Mouse (Mus musculus) heart, adult 8-10 months (tissue): Measurements from ENCODE around the gene Crim1. TPM values are rescaled to one million over a fixed set of nuclear protein-coding genes. Genes with fewer than 3 reads are reported as not detected.

Experiments used
- DNase-seq: peaks from one replicate; pipeline ENCODE4 v3.0.0; 2022; ENCODE audit warnings: low spot score
- total RNA-seq, 4 experiments: library from RNA; stranded (reverse); gene quantifications; 2 replicates each; pipeline ENCODE4 v1.2.4; 2022

Gene Crim1
- total RNA-seq, 4 experiments from 2014 or later: 58.6 to 70.9 (median 67.5) TPM

GRCm38 (mm10) chr17:78374756-78375155 is 174.7 kb downstream of the Crim1 start:
- no peak for DNase-seq

- DNase-seq: no peak
Measured at GRCm38 (mm10) chr17:78376587-78376986, 176.5 kb downstream of the Crim1 start.

DNA sequence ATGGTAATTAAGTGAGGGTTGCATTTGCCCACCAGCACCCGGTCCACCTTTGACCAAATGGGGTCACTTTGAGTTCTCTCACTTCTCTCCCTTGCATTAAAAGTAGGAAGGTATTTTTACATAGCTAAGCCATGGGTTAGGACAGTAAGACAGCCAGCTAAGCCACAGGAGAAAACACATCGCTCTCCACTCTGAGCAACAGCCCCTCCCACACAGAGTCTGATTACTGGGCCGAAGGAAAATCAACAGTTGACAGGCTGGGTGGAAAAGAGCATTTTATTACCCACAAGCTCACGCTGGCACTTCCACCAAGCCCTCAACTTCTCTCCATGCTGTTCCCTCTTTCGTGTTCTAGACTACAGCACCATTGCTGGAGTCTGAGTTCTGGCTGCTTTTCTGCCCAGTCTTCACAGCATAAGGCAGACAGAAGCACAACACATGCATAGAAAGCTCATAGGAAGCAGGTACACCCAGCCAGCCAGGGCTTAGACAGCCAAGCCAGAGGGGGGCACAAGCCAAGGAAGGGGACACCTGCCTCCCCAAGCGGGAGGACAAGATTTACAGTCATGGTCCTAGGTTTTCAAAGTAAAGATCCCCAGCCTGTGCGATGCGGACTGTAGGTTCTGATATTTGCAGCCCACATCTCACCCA is 179.2 kb downstream of the Crim1 start:
- no peak for DNase-seq

- DNase-seq: no peak
Measured at GRCm38 (mm10) chr17:78379730-78380245, 179.7 kb downstream of the Crim1 start.

DNA sequence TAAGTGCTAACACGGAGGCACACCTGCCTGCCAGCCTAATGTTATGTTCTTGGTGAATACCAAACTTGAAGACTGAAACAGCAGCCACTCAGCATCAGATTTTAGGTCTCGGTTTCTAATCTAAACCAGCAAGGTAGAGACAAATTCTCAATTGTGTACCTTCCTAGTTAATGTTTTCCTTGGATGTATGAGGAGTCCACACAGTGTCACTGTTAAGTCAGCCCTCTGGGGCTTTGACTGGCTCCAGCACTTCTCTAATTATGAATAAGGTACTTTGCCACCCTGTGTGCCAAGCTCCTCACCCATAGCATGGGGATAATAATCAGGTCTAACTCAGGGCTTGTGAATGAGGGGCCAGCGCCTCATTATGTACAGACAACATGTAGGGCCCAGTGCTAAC is 182.3 kb downstream of the Crim1 start:
- no peak for DNase-seq

GRCm38 (mm10) chr17:78387665-78388064 is 187.6 kb downstream of the Crim1 start:
- DNase-seq: no peak

DNA sequence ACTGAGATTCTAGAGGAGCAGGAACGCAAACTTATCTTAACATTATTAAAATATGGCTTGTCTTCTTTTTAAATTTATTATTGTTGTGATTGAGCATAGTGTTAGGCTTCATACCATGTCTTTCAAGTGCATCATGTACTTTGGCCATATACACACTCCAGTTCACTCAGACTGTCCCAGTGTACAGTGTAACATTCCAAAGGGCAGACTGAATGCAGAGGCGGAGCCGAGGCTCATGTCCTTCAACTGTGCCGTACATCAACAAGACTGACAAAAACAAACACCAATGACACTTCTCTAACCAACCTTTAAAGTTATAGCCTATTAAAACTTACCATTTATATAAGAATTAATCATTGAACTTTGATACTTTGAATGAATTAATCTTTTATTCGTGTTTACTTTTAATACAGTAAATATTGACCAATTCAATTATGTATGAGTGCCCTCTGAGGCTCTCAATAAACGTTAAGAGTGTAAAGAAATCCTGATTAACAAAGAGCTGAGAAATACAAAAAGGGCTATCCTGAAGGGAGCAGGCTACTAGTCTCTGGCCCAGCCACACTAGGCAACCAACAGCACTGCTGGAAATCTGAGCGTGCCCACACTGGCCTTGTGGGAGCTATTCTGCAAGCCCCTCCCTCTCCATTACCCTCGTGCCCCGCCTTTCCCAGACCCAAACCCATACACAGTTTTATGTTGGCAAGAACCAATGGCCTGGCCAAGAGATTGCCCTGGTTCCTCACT is 188.2 kb downstream of the Crim1 start:
- no peak for DNase-seq

- DNase-seq: no peak
Measured at GRCm38 (mm10) chr17:78389573-78389972, 189.5 kb downstream of the Crim1 start.

DNA sequence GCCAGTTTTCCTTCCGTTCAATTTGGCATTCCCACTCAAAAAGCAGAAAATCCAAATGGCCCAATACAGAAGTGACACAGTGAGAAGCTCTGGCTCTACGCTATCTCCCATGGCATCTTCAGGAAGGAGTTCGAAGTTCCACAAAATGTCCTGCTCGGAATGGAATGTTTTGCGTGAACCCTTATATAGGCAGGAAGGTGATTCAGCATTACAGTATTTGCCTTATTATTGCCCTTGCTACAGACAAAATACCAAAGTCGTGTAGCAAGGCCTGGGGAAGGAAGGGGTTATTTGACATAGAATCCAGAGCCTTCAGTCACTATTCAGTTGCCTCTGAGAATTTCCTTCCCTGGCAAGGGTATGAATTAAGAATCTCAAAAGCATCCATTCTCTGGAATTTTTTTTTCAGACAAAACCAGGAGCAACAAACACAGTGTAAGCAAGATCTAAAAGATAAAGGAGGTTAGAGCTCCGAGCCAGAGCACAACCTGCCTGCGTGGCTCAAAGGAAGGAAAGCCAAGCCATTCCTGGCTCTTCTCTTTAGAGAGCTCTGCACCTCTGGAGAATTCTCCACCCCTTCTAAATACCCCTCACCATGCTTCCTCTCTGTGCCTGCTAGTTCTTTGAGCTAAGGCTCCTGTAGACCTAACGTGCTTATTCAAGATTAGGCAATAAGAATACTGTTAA is 192.5 kb downstream of the Crim1 start:
- DNase-seq: no peak

DNA sequence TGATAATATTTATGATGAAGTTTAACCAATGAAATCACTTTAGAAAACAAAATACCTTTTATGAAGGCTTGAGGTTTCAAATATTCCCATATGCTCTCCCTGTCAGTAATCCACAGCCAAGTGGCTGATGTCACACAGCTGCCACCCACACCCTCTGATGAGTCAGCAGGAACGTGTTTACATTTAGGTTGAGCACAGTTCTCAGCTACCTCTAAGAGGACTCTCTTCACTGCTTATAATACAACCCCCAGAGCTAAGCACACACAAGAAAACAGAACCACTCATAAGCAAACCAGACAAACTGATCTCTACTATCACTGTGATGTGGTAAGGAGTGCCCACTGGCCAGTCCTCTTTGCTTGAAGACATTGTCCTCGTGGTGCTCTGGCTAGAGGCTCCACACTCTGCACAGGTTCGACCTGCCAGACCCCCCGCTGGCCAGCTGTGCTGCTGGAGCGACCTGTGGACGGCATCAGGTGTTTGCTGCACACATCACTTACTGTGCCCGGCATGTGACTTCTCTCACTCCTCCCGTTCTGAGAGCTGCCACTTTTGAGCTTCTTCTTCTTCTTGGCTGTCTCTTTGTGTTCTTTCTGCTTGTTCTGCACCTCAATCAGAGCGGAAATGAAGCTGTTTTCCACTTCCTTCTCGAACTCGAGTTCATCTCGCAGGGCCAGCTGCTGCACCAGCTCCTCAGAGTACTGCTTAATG is 200.2 kb downstream of the Crim1 start:
- DNase-seq: no peak

- DNase-seq: no peak
Measured at GRCm38 (mm10) chr17:78401311-78401710, 201.3 kb downstream of the Crim1 start.

- DNase-seq: no peak
Measured at GRCm38 (mm10) chr17:78401713-78402112, 201.7 kb downstream of the Crim1 start.

- DNase-seq: no peak
Measured at GRCm38 (mm10) chr17:78402174-78402573, 202.1 kb downstream of the Crim1 start.

DNA sequence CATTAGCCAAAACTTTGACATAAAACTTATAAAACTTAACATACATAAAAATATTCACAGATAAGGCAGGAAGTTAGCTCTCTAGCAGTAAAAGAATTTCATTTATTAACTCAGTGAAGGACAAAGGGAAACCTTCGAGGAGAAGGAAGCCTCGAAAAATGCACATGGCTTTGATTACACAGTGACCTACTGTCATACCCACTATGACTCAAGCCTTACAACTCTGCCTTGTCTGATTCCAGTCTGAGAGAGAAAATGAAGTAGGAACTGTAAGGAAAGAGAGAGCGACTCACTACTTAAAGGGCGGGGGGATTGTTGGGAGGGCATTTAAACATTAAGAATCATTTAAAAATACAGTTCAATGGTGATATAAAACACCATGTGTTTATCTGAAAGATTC is 203.2 kb downstream of the Crim1 start:
- no peak for DNase-seq

- DNase-seq: no peak
Measured at GRCm38 (mm10) chr17:78403804-78404203, 203.8 kb downstream of the Crim1 start.

GRCm38 (mm10) chr17:78405336-78405735 is 205.3 kb downstream of the Crim1 start:
- DNase-seq: no peak

GRCm38 (mm10) chr17:78406854-78407253 is 206.8 kb downstream of the Crim1 start:
- DNase-seq: peak; percentile 49

DNA sequence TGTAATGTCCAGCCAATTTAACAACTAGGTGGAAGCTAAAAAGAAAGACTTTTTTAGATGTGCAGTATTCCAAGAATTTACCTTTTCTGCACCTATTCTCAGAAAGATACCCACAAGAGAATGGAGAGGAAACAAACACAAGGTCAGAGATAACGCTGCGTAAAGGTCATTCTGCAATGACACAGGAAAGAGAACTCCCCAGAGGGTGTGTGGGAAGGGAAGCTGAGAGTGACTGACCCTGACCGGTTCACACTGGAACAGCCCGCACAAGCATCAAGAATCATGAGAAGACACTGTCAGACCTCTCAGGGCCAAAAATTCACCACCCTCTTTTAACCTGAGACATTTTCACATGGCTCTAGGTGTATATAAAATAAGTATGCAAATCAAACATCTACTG is 207.5 kb downstream of the Crim1 start:
- peak; percentile 78 for DNase-seq

GRCm38 (mm10) chr17:78408386-78408785 is 208.3 kb downstream of the Crim1 start:
- no peak for DNase-seq

- no peak for DNase-seq
Measured at GRCm38 (mm10) chr17:78409900-78410299, 209.9 kb downstream of the Crim1 start.

DNA sequence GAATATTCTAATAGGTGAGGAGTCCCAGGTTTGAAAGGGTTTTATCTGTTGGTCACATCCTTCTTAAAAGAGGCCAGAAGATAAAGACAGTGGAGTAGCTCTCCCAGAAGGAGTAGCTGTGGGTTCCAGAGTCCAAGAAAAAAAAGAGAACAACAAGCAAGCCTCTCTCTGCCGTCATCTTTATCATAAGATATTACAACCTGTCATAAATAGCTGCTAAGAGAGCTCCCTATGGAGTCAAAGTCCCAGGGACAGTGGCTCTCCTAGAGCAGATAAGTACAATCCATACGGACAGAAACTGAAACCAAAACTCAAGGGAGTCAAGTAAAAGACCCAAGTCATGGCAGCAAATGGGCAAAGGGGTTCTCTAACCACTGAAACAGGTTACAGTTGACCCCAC is 215.2 kb downstream of the Crim1 start:
- no peak for DNase-seq
